Mouse (Mus musculus) olfactory bulb, adult 2 months (tissue): ENCODE measurements at regions not wholly inside any gene's neighbourhood (a gene's known extent, or its start where the extent isn't known, plus 50 kb on each side); places are given as distances from the start of the nearest gene placed in this dataset.

ENCODE experiments used
- CTCF ChIP-seq: fragments of 200-500 bp; IDR thresholded peaks from 2 replicates; pipeline ENCODE4 v1.5.1; 2012; ENCODE audit warnings: low read depth, mild to moderate bottlenecking, low read length, moderate library complexity; ENCODE audit not compliant: insufficient read depth
- POLR2A ChIP-seq: fragments of 200-500 bp; IDR thresholded peaks from 2 replicates; pipeline ENCODE4 v1.6.1; 2012; ENCODE audit warnings: mild to moderate bottlenecking, low read depth, low read length, moderate library complexity; ENCODE audit not compliant: insufficient read depth

- TF ChIP-seq CTCF = no peak
- no peak for TF ChIP-seq POLR2A
These were observed 303.3 kb upstream of the Robo2 start for GRCm38 (mm10) chr16:74714950-74715349.
